Mouse (Mus musculus) erythroblast, embryonic 14.5 days (primary cell): ENCODE results near the gene Samd13. TPM values are rescaled to one million over a fixed set of nuclear protein-coding genes. Genes with fewer than 3 reads are reported as not detected.

Experiments
- H3K27me3 ChIP-seq: 2 replicates; pipeline ENCODE4 v1.6.1; 2012; ENCODE audit warnings: inconsistent platforms; ENCODE audit not compliant: control insufficient read depth
- H3K36me3 ChIP-seq: 2 replicates; pipeline ENCODE4 v1.6.1; 2012; ENCODE audit warnings: mild to moderate bottlenecking, inconsistent platforms; ENCODE audit not compliant: control insufficient read depth
- H3K4me1 ChIP-seq: 2 replicates; pipeline ENCODE4 v1.6.1; 2012; ENCODE audit warnings: inconsistent platforms; ENCODE audit not compliant: control insufficient read depth
- H3K4me3 ChIP-seq: replicated peaks from 2 replicates; pipeline ENCODE3; 2012; ENCODE audit warnings: moderate library complexity, mild to moderate bottlenecking, inconsistent platforms
- H3K9me3 ChIP-seq: 2 replicates; pipeline ENCODE4 v1.6.1; 2012; ENCODE audit warnings: low read length, inconsistent platforms, mixed read lengths; ENCODE audit not compliant: control insufficient read depth
- GATA1 ChIP-seq: IDR thresholded peaks from 2 replicates; pipeline ENCODE4 v1.6.1; 2012; ENCODE audit warnings: low read length, inconsistent platforms, mixed read lengths
- TAL1 ChIP-seq: IDR thresholded peaks from 3 replicates; pipeline ENCODE4 v1.6.1; 2012; ENCODE audit warnings: low read length, inconsistent platforms, mixed read lengths
- polyA plus RNA-seq: library from polyadenylated mRNA; stranded (reverse); fragments of >175 nt; gene quantifications from 2 replicates; pipeline ENCODE4 v1.2.3, GENCODE M21; 2012

Gene Samd13
- polyA plus RNA-seq: not detected in 2 replicates

GRCm38 (mm10) chr3:146684811-146685675 lies at the start of gene Samd13:
Gene Samd13 (minus strand): TSS chr3:146685592.
- TF ChIP-seq GATA1 (no peak), TAL1 (no peak)
- Histone ChIP-seq H3K36me3 (no peaks in the 10 kb centered on the region), H3K9me3 (no peaks in the 10 kb centered on the region), H3K4me1 (peaks cover 15% of the 10 kb centered on the region), H3K4me3 (peak within 1 kb of the TSS; percentile 54), H3K27me3 (peaks cover 41% of the 10 kb centered on the region)

- Histone ChIP-seq H3K9me3 (no peaks in the 10 kb centered on the region), H3K36me3 (peaks cover 21% of the 10 kb centered on the region), H3K4me3 (no peak overlapping the region), H3K27me3 (no peaks in the 10 kb centered on the region), H3K4me1 (peaks cover 15% of the 10 kb centered on the region)
- no peak for TF ChIP-seq TAL1
- TF ChIP-seq GATA1: no peak
These were observed 46.1 kb upstream of the Samd13 start for GRCm38 (mm10) chr3:146731499-146731898.

GRCm38 (mm10) chr3:146723037-146723436 lies 37.6 kb upstream of the Samd13 start:
- Histone ChIP-seq H3K36me3 (peaks cover 2% of the 10 kb centered on the region; the same call in 1 of the 2 replicates), H3K27me3 (no peaks in the 10 kb centered on the region), H3K9me3 (no peaks in the 10 kb centered on the region), H3K4me1 (no peaks in the 10 kb centered on the region), H3K4me3 (no peak overlapping the region)
- TF ChIP-seq GATA1 (no peak), TAL1 (no peak)

- no peaks in the 10 kb centered on the region for H3K4me1 ChIP-seq
- no peak for TF ChIP-seq GATA1
- no peak for TF ChIP-seq TAL1
- H3K36me3 ChIP-seq: no peaks in the 10 kb centered on the region
- no peak overlapping the region for H3K4me3 ChIP-seq
- H3K9me3 ChIP-seq: no peaks in the 10 kb centered on the region
- H3K27me3 ChIP-seq: no peaks in the 10 kb centered on the region
These were observed 34.3 kb upstream of the Samd13 start for GRCm38 (mm10) chr3:146719696-146720095.

GRCm38 (mm10) chr3:146718251-146718650 lies 32.9 kb upstream of the Samd13 start:
- no peak overlapping the region for H3K4me3 ChIP-seq
- TF ChIP-seq TAL1 (no peak), GATA1 (no peak)
- no peaks in the 10 kb centered on the region for H3K4me1 ChIP-seq
- no peaks in the 10 kb centered on the region for H3K27me3 ChIP-seq
- H3K9me3 ChIP-seq: no peaks in the 10 kb centered on the region
- H3K36me3 ChIP-seq: no peaks in the 10 kb centered on the region

- TF ChIP-seq TAL1 (no peak), GATA1 (no peak)
- no peaks in the 10 kb centered on the region for H3K36me3 ChIP-seq
- no peaks in the 10 kb centered on the region for H3K4me1 ChIP-seq
- H3K4me3 ChIP-seq: no peak overlapping the region
- no peaks in the 10 kb centered on the region for H3K9me3 ChIP-seq
- no peaks in the 10 kb centered on the region for H3K27me3 ChIP-seq
These were observed 26.9 kb upstream of the Samd13 start for GRCm38 (mm10) chr3:146712305-146712704.

- H3K4me3 ChIP-seq: no peak overlapping the region
- no peaks in the 10 kb centered on the region for H3K36me3 ChIP-seq
- no peaks in the 10 kb centered on the region for H3K9me3 ChIP-seq
- no peaks in the 10 kb centered on the region for H3K27me3 ChIP-seq
- H3K4me1 ChIP-seq: no peaks in the 10 kb centered on the region
- TF ChIP-seq TAL1 (no peak), GATA1 (no peak)
These were observed 26.2 kb upstream of the Samd13 start for GRCm38 (mm10) chr3:146711559-146711958.

GRCm38 (mm10) chr3:146711084-146711483 lies 25.7 kb upstream of the Samd13 start:
- Histone ChIP-seq H3K27me3 (no peaks in the 10 kb centered on the region), H3K4me3 (no peak overlapping the region), H3K9me3 (no peaks in the 10 kb centered on the region), H3K4me1 (no peaks in the 10 kb centered on the region), H3K36me3 (no peaks in the 10 kb centered on the region)
- TF ChIP-seq TAL1 (no peak), GATA1 (no peak)

- no peaks in the 10 kb centered on the region for H3K9me3 ChIP-seq
- TF ChIP-seq GATA1 (no peak), TAL1 (no peak)
- H3K4me3 ChIP-seq: no peak overlapping the region
- H3K27me3 ChIP-seq: no peaks in the 10 kb centered on the region
- no peaks in the 10 kb centered on the region for H3K4me1 ChIP-seq
- H3K36me3 ChIP-seq: no peaks in the 10 kb centered on the region
These were observed 23.7 kb upstream of the Samd13 start for GRCm38 (mm10) chr3:146709086-146709485.
